Mouse (Mus musculus): ENCODE results near the gene Ccl3.

The Ccl3 gene

GRCm38 (mm10) chr11:83603399-83603798, 45.8 kb downstream of the Ccl3 start:
- DNase-seq (ENCODE audit: low read depth, low spot score): no peak
- H3K36me3 ChIP-seq (ENCODE audit: control insufficient read depth, insufficient read depth, low read length, poor library complexity, severe bottlenecking): no peaks in the 10 kb centered on the region
- no peaks in the 10 kb centered on the region for H3K27me3 ChIP-seq (ENCODE audit: control insufficient read depth, insufficient read depth, low read length, poor library complexity, severe bottlenecking)

- DNase-seq (ENCODE audit: low read depth, low spot score): no peak
- Histone ChIP-seq H3K36me3 (ENCODE audit: control insufficient read depth, insufficient read depth, low read length, poor library complexity, severe bottlenecking) (no peaks in the 10 kb centered on the region), H3K27me3 (ENCODE audit: control insufficient read depth, insufficient read depth, low read length, poor library complexity, severe bottlenecking) (no peaks in the 10 kb centered on the region)
Observed at GRCm38 (mm10) chr11:83600576-83600975, 48.6 kb downstream of the Ccl3 start.

- no peak for DNase-seq (ENCODE audit: low read depth, low spot score)
- H3K36me3 ChIP-seq (ENCODE audit: control insufficient read depth, insufficient read depth, low read length, poor library complexity, severe bottlenecking): no peaks in the 10 kb centered on the region
- no peaks in the 10 kb centered on the region for H3K27me3 ChIP-seq (ENCODE audit: control insufficient read depth, insufficient read depth, low read length, poor library complexity, severe bottlenecking)
Observed at GRCm38 (mm10) chr11:83598991-83599390, 50.2 kb downstream of the Ccl3 start.

- H3K27me3 ChIP-seq (ENCODE audit: control insufficient read depth, insufficient read depth, low read length, poor library complexity, severe bottlenecking): no peaks in the 10 kb centered on the region
- no peaks in the 10 kb centered on the region for H3K36me3 ChIP-seq (ENCODE audit: control insufficient read depth, insufficient read depth, low read length, poor library complexity, severe bottlenecking)
- DNase-seq (ENCODE audit: low read depth, low spot score): no peak
Observed at GRCm38 (mm10) chr11:83598207-83598837, 50.8 kb downstream of the Ccl3 start.

Measured in splenic B cell, adult 2 months (primary cell).